Mouse (Mus musculus): Measurements from ENCODE around the gene C130050O18Rik. TPM values are rescaled to one million over a fixed set of nuclear protein-coding genes. Genes with fewer than 3 reads are reported as not detected.

Gene C130050O18Rik
- total RNA-seq, 2 experiments from 2014 or later, result 0.32 to 0.61 TPM

GRCm38 (mm10) chr5:139397959-139398753 is 6.9 kb upstream of the C130050O18Rik start:
- peak; percentile 92 for DNase-seq

- DNase-seq, result no peak
These were observed 6.3 kb upstream of the C130050O18Rik start for GRCm38 (mm10) chr5:139398786-139399185.

- no peak for DNase-seq
These were observed 5.1 kb upstream of the C130050O18Rik start for GRCm38 (mm10) chr5:139399991-139400390.

GRCm38 (mm10) chr5:139402106-139402505 is 3.0 kb upstream of the C130050O18Rik start:
- DNase-seq, result no peak

GRCm38 (mm10) chr5:139403692-139404260 is 1.3 kb upstream of the C130050O18Rik start:
- DNase-seq, result no peak

- DNase-seq, result no peak
These were observed 398 bp downstream of the C130050O18Rik start for GRCm38 (mm10) chr5:139405478-139405877.

- peak; percentile 44 for DNase-seq
These were observed 873 bp downstream of the C130050O18Rik start for GRCm38 (mm10) chr5:139405953-139406352.

GRCm38 (mm10) chr5:139407121-139407885 is 2.2 kb downstream of the C130050O18Rik start:
- DNase-seq, result peak; percentile 70

GRCm38 (mm10) chr5:139408511-139408910 is 3.4 kb downstream of the C130050O18Rik start:
- no peak for DNase-seq

GRCm38 (mm10) chr5:139409412-139409811 is 4.3 kb downstream of the C130050O18Rik start:
- DNase-seq, result peak; percentile 90

- DNase-seq, result no peak
These were observed 5.0 kb downstream of the C130050O18Rik start for GRCm38 (mm10) chr5:139410056-139410455.

GRCm38 (mm10) chr5:139411117-139411516 is 6.0 kb downstream of the C130050O18Rik start:
- DNase-seq, result no peak

GRCm38 (mm10) chr5:139411665-139412314 is 6.7 kb downstream of the C130050O18Rik start:
- DNase-seq, result no peak

- no peak for DNase-seq
These were observed 8.5 kb downstream of the C130050O18Rik start for GRCm38 (mm10) chr5:139413545-139413944.

- DNase-seq, result no peak
These were observed 9.9 kb downstream of the C130050O18Rik start for GRCm38 (mm10) chr5:139415001-139415400.

GRCm38 (mm10) chr5:139416942-139417341 is 11.9 kb downstream of the C130050O18Rik start:
- DNase-seq, result no peak

GRCm38 (mm10) chr5:139417480-139417879 is 12.4 kb downstream of the C130050O18Rik start:
- no peak for DNase-seq

GRCm38 (mm10) chr5:139418110-139418509 is 13.0 kb downstream of the C130050O18Rik start:
- DNase-seq, result no peak

GRCm38 (mm10) chr5:139418633-139419032 is 13.6 kb downstream of the C130050O18Rik start:
- no peak for DNase-seq

GRCm38 (mm10) chr5:139423026-139423865 is 18.2 kb downstream of the C130050O18Rik start, which contains the start of gene Gper1:
Gper1 (plus strand) TSS chr5:139423151.
- DNase-seq, result no peak

- DNase-seq, result no peak
These were observed 20.1 kb downstream of the C130050O18Rik start for GRCm38 (mm10) chr5:139425198-139425597.
